Mouse (Mus musculus): ENCODE data around the gene Fam155a. TPM values are rescaled to one million over a fixed set of nuclear protein-coding genes. Genes with fewer than 3 reads are reported as not detected.
A peak's percentile ranks its signal among the peaks of the same experiment; 100 is the strongest.

The Fam155a gene
- polyA plus RNA-seq, 1 experiment from 2014 or later, result 30.3 TPM

DNA sequence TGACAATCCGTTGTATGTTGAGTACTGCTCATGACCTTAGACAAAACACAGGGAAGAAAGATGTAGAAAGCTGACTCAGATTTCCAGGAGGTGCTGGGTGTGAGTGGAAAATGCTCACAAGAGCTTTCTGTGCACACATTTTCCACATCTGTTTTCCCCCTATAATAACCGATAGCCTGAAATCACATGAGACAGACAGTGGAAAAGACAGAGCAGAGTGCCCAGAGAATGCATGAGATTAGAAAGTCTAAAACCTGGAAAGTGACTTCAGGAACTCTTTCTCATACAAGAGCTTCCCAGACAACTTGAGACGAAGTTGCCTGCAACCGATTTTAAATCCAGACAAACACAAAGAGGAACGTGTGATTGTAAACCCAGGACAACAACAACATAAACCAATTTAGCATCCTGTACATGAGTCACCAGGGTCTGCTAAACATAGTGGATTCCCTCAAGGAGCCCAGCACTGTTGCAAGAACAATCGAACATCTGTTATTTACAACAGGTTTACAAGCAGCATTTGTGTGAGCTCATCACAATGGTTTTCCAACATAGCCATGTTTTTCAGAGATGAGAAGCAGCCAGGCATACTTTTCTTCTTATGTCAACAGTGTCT, 163.8 kb downstream of the Fam155a start:
- peaks cover 5% of the 10 kb centered on the region for H3K4me1 ChIP-seq (ENCODE audit: control insufficient read depth, insufficient read depth, low read depth, low read length)
- H3K27ac ChIP-seq (ENCODE audit: low read depth, low read length), result no peak overlapping the region
- H3K4me3 ChIP-seq (ENCODE audit: low read length), result no peak overlapping the region
- H3K36me3 ChIP-seq (ENCODE audit: control insufficient read depth, insufficient read depth, low read length), result no peaks in the 10 kb centered on the region
- H3K27me3 ChIP-seq (replicated peaks; ENCODE audit: control insufficient read depth, insufficient read depth, low read length), result no peaks in the 10 kb centered on the region
- WGBS, result 74% methylated on average over 6 of the region's 6 CpGs
- H3K9me3 ChIP-seq (ENCODE audit: control insufficient read depth, low read length), result no peaks in the 10 kb centered on the region
- H3K4me2 ChIP-seq (ENCODE audit: low read length), result no peak overlapping the region
- no peak overlapping the region for H3K9ac ChIP-seq (ENCODE audit: low read depth, low read length)
- no peak for ATAC-seq

DNA sequence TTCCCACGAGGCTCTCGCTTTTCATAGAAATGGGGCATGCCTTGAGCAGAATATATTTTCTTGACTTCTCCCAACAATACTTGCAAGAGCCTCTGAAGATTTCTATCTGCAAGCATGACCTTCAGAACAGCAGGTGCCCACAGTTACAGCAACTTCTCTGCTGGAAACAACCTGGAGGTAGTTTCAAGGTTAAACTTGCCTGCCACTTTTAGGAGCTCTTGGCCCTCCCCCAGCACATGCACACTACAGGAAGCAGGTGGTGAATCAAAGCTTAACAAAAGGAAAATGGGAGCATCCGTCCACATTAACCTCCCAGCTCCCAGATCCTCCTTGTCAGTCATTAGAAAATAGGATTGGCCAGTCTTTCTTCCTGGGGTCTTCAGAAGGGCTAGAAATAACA, 175.0 kb downstream of the Fam155a start:
- H3K9ac ChIP-seq (ENCODE audit: low read depth, low read length), result no peak overlapping the region
- H3K4me3 ChIP-seq (ENCODE audit: low read length), result no peak overlapping the region
- 49% methylated on average over 3 of the region's 3 CpGs for WGBS
- ATAC-seq, result no peak
- H3K27ac ChIP-seq (ENCODE audit: low read depth, low read length), result no peak overlapping the region
- no peaks in the 10 kb centered on the region for H3K36me3 ChIP-seq (ENCODE audit: control insufficient read depth, insufficient read depth, low read length)
- H3K27me3 ChIP-seq (replicated peaks; ENCODE audit: control insufficient read depth, insufficient read depth, low read length), result no peaks in the 10 kb centered on the region
- H3K9me3 ChIP-seq (ENCODE audit: control insufficient read depth, low read length), result no peaks in the 10 kb centered on the region
- no peak overlapping the region for H3K4me2 ChIP-seq (ENCODE audit: low read length)
- H3K4me1 ChIP-seq (ENCODE audit: control insufficient read depth, insufficient read depth, low read depth, low read length), result no peaks in the 10 kb centered on the region

DNA sequence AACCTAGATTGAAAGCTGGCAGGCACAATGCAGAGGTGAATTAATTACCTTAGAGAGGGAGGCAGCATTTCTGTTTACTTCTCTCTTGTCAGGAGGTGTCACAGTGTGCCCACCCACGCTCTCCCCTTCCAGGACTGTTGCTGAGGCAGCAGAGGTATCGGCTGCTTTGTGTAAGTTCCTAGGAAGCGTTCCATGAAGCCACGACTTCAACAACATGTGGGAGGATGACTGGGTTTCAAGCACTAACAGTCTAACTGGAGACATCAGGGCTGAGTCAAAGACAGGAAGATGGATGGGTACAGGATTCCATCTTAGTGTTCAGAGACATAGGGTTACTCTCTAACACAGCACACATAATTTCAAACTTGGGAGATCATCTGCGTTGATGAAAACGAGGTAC, 189.1 kb downstream of the Fam155a start:
- no peak for ATAC-seq
- H3K27ac ChIP-seq (ENCODE audit: low read depth, low read length), result no peak overlapping the region
- WGBS, result 66% methylated on average over 6 of the region's 6 CpGs
- no peak overlapping the region for H3K9ac ChIP-seq (ENCODE audit: low read depth, low read length)
- H3K4me1 ChIP-seq (ENCODE audit: control insufficient read depth, insufficient read depth, low read depth, low read length), result no peaks in the 10 kb centered on the region
- no peak overlapping the region for H3K4me2 ChIP-seq (ENCODE audit: low read length)
- H3K27me3 ChIP-seq (replicated peaks; ENCODE audit: control insufficient read depth, insufficient read depth, low read length), result no peaks in the 10 kb centered on the region
- no peaks in the 10 kb centered on the region for H3K9me3 ChIP-seq (ENCODE audit: control insufficient read depth, low read length)
- H3K4me3 ChIP-seq (ENCODE audit: low read length), result no peak overlapping the region
- no peaks in the 10 kb centered on the region for H3K36me3 ChIP-seq (ENCODE audit: control insufficient read depth, insufficient read depth, low read length)

GRCm38 (mm10) chr8:9580192-9580591, 190.8 kb downstream of the Fam155a start:
- 23% methylated on average over 3 of the region's 3 CpGs for WGBS
- Histone ChIP-seq H3K4me3 (ENCODE audit: low read length) (no peak overlapping the region), H3K4me2 (ENCODE audit: low read length) (no peak overlapping the region), H3K36me3 (ENCODE audit: control insufficient read depth, insufficient read depth, low read length) (no peaks in the 10 kb centered on the region), H3K4me1 (ENCODE audit: control insufficient read depth, insufficient read depth, low read depth, low read length) (no peaks in the 10 kb centered on the region), H3K9me3 (ENCODE audit: control insufficient read depth, low read length) (no peaks in the 10 kb centered on the region), H3K27me3 (replicated peaks; ENCODE audit: control insufficient read depth, insufficient read depth, low read length) (no peaks in the 10 kb centered on the region), H3K9ac (ENCODE audit: low read depth, low read length) (no peak overlapping the region), H3K27ac (ENCODE audit: low read depth, low read length) (no peak overlapping the region)
- ATAC-seq, result no peak

DNA sequence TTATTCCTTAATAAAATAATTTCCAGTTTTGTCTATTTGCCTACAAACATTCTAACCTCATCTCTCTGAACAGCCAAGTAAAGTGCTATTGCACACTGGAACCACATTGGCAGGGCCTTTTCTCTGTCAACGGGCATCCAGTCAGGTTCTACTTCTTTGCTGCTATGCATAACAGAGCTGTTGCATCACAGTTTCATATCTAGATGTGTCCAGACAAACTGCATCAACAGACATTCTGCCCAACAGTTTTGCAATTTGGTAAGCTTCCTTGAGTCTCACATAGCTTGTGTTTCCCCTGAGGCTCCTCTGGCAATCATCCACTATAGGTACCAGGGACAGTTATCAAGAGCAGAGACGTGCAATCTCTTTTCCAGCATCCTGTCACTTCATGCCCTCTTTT, 199.0 kb downstream of the Fam155a start:
- Histone ChIP-seq H3K27me3 (replicated peaks; ENCODE audit: control insufficient read depth, insufficient read depth, low read length) (no peaks in the 10 kb centered on the region), H3K4me1 (ENCODE audit: control insufficient read depth, insufficient read depth, low read depth, low read length) (peaks cover 2% of the 10 kb centered on the region; the same call in 1 of the 2 replicates), H3K9ac (ENCODE audit: low read depth, low read length) (no peak overlapping the region), H3K4me2 (ENCODE audit: low read length) (no peak overlapping the region), H3K36me3 (ENCODE audit: control insufficient read depth, insufficient read depth, low read length) (no peaks in the 10 kb centered on the region), H3K9me3 (ENCODE audit: control insufficient read depth, low read length) (no peaks in the 10 kb centered on the region), H3K27ac (ENCODE audit: low read depth, low read length) (no peak overlapping the region), H3K4me3 (ENCODE audit: low read length) (no peak overlapping the region)
- 70% methylated on average over 2 of the region's 2 CpGs for WGBS
- ATAC-seq, result no peak

- Histone ChIP-seq H3K27me3 (replicated peaks; ENCODE audit: control insufficient read depth, insufficient read depth, low read length) (no peaks in the 10 kb centered on the region), H3K36me3 (ENCODE audit: control insufficient read depth, insufficient read depth, low read length) (no peaks in the 10 kb centered on the region), H3K4me2 (ENCODE audit: low read length) (no peak overlapping the region), H3K4me3 (ENCODE audit: low read length) (no peak overlapping the region), H3K9me3 (ENCODE audit: control insufficient read depth, low read length) (no peaks in the 10 kb centered on the region), H3K9ac (ENCODE audit: low read depth, low read length) (no peak overlapping the region), H3K4me1 (ENCODE audit: control insufficient read depth, insufficient read depth, low read depth, low read length) (peaks cover 2% of the 10 kb centered on the region; the same call in 1 of the 2 replicates), H3K27ac (ENCODE audit: low read depth, low read length) (no peak overlapping the region)
- 77% methylated on average over 4 of the region's 4 CpGs for WGBS
- no peak; the same call in 1 of the 2 replicates for ATAC-seq
Observed at GRCm38 (mm10) chr8:9569516-9570170, 201.3 kb downstream of the Fam155a start.

DNA sequence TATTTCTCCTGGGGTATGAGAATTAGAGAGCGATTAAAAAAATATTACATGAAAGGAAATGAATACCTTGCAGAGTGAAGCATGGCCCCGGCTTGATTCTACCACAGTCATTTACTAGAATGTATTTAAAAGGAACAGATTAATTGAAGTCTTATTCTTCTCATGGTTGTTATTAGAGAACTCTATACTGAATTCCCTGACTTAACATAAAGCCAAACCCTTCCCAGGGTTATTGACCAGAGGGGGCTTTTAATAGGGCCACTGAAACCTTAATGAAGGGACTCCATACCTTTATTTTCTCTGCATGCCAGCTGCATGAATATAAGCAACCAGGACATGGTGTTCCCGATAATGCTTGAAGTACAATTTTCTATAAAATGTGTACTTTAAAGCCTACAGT, 221.8 kb downstream of the Fam155a start:
- no peak overlapping the region for H3K27ac ChIP-seq (ENCODE audit: low read depth, low read length)
- ATAC-seq, result no peak
- no peak overlapping the region for H3K4me2 ChIP-seq (ENCODE audit: low read length)
- WGBS, result 73% methylated on average over 3 of the region's 3 CpGs
- H3K27me3 ChIP-seq (replicated peaks; ENCODE audit: control insufficient read depth, insufficient read depth, low read length), result no peaks in the 10 kb centered on the region
- no peaks in the 10 kb centered on the region for H3K9me3 ChIP-seq (ENCODE audit: control insufficient read depth, low read length)
- H3K4me3 ChIP-seq (ENCODE audit: low read length), result no peak overlapping the region
- no peak overlapping the region for H3K9ac ChIP-seq (ENCODE audit: low read depth, low read length)
- H3K4me1 ChIP-seq (ENCODE audit: control insufficient read depth, insufficient read depth, low read depth, low read length), result peaks cover 18% of the 10 kb centered on the region
- H3K36me3 ChIP-seq (ENCODE audit: control insufficient read depth, insufficient read depth, low read length), result no peaks in the 10 kb centered on the region

GRCm38 (mm10) chr8:9547558-9547954, 223.4 kb downstream of the Fam155a start:
- H3K27me3 ChIP-seq (replicated peaks; ENCODE audit: control insufficient read depth, insufficient read depth, low read length), result no peaks in the 10 kb centered on the region
- no peaks in the 10 kb centered on the region for H3K36me3 ChIP-seq (ENCODE audit: control insufficient read depth, insufficient read depth, low read length)
- 20% methylated on average over 2 of the region's 2 CpGs for WGBS
- H3K4me2 ChIP-seq (ENCODE audit: low read length), result no peak overlapping the region
- ATAC-seq, result no peak
- H3K27ac ChIP-seq (ENCODE audit: low read depth, low read length), result no peak overlapping the region
- H3K4me1 ChIP-seq (ENCODE audit: control insufficient read depth, insufficient read depth, low read depth, low read length), result peaks cover 18% of the 10 kb centered on the region
- no peaks in the 10 kb centered on the region for H3K9me3 ChIP-seq (ENCODE audit: control insufficient read depth, low read length)
- H3K9ac ChIP-seq (ENCODE audit: low read depth, low read length), result no peak overlapping the region
- H3K4me3 ChIP-seq (ENCODE audit: low read length), result no peak overlapping the region

GRCm38 (mm10) chr8:9546919-9547557, 223.9 kb downstream of the Fam155a start:
- Histone ChIP-seq H3K36me3 (ENCODE audit: control insufficient read depth, insufficient read depth, low read length) (no peaks in the 10 kb centered on the region), H3K4me2 (ENCODE audit: low read length) (0 out of 2 replicates have a peak overlapping the region, but pooled peaks have one; percentile 12), H3K9ac (ENCODE audit: low read depth, low read length) (peak overlapping the region; percentile 35; the same call in 1 of the 2 replicates), H3K9me3 (ENCODE audit: control insufficient read depth, low read length) (no peaks in the 10 kb centered on the region), H3K27ac (ENCODE audit: low read depth, low read length) (no peak overlapping the region), H3K4me1 (ENCODE audit: control insufficient read depth, insufficient read depth, low read depth, low read length) (peaks cover 18% of the 10 kb centered on the region), H3K27me3 (replicated peaks; ENCODE audit: control insufficient read depth, insufficient read depth, low read length) (no peaks in the 10 kb centered on the region), H3K4me3 (ENCODE audit: low read length) (no peak overlapping the region)
- 50% methylated on average over 6 of the region's 6 CpGs for WGBS
- ATAC-seq, result peak; percentile 37; the same call in 1 of the 2 replicates
